Mouse (Mus musculus): ENCODE measurements at regions not wholly inside any gene's neighbourhood (a gene's known extent, or its start where the extent isn't known, plus 50 kb on each side); places are given as distances from the start of the nearest gene placed in this dataset.

DNA sequence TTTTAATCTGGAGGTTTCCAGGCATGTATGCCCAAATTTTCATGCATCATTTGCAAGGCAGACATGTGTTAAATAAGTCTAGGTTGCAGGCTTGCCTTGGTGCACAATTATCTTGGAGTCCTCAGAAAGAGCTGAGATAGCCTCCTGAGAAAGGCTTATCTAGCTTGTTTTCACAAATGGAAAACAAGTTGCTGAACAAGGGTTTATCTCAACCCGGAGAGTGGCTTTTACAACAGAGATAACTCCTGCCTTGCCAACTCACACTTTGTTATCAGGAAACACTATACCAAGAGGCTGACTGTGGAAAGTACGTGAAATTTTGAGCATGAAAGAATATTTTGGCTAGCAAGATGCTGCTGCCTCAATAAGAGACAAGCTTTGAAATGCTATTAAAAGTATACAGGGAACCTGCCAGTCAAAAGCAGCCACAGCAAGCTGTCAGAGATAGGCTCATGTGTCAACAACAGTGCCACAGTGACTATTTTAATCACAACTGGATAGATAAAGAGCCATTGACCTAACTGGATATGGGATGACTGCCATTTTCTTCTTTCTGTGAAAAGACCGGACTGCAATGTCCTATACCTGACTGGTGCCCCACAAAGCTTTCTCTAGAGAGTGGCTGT lies 3376.6 kb upstream of the Gm7489 start:
- H3K4me3 ChIP-seq (ENCODE audit: insufficient read depth in 1 of 2, low read depth in 2 of 2, low read length in 2 of 2) = no peak overlapping the region
- H3K9ac ChIP-seq (replicated peaks) = no peak overlapping the region
- ATAC-seq (ENCODE audit: insufficient read depth) (peak; percentile 90), DNase-seq (ENCODE audit: low read depth in 3 of 3, low spot score in 3 of 3) (peak; percentile 43 to 55 (median 50))
- peak overlapping the region; percentile 44 for H3K4me2 ChIP-seq (ENCODE audit: low read depth)
- 9% methylated on average over 3 of the region's 3 CpGs for WGBS (ENCODE audit: insufficient replicate concordance)
- TF ChIP-seq EP300 (IDR thresholded peaks at IDR 0.05; ENCODE audit: low read depth) (peak; percentile 87), CTCF (IDR thresholded peaks at IDR 0.05; ENCODE audit: low read depth) (no peak)
- H3K4me1 ChIP-seq (replicated peaks; ENCODE audit: control insufficient read depth in 2 of 2, insufficient read depth in 2 of 2, low read length in 1 of 2) = peaks cover 14 to 19% of the 10 kb centered on the region in 2 experiments
- no peaks in the 10 kb centered on the region for H3K27me3 ChIP-seq (ENCODE audit: control insufficient read depth, insufficient read depth, low read length)
- peak overlapping the region; percentile 56 for H3K27ac ChIP-seq
- no peaks in the 10 kb centered on the region for H3K36me3 ChIP-seq (replicated peaks; ENCODE audit: control insufficient read depth, insufficient read depth, low read depth)
- no peaks in the 10 kb centered on the region for H3K9me3 ChIP-seq (ENCODE audit: control insufficient read depth, low read length)

DNA sequence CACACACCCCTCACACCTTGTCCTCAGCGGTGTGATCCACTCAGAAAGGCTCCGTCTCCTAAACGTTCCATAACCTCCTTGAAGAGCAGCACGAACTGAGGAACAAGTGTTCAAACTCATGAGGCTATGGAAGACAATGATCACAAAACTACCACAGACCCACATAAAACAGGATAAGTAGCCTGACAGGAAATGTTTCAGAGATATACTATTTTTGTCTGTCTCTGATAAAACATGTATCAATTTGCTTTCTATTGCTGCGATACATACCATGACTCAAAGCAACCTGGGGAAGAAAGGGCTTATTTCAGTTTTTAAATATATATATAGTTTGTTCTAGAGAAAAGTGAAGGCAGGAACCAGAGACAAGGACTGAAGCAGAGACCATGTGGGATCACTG lies 3371.7 kb upstream of the Gm7489 start:
- H3K27ac ChIP-seq = no peak overlapping the region
- WGBS (ENCODE audit: insufficient replicate concordance) = 46% methylated on average over 5 of the region's 5 CpGs
- peaks cover 5 to 8% of the 10 kb centered on the region in 2 experiments for H3K4me1 ChIP-seq (replicated peaks; ENCODE audit: control insufficient read depth in 2 of 2, insufficient read depth in 2 of 2, low read length in 1 of 2)
- ATAC-seq (ENCODE audit: insufficient read depth) (no peak), DNase-seq (ENCODE audit: low read depth in 3 of 3, low spot score in 3 of 3) (no peak)
- H3K9ac ChIP-seq (replicated peaks) = no peak overlapping the region
- H3K4me2 ChIP-seq (ENCODE audit: low read depth) = no peak overlapping the region
- no peak overlapping the region for H3K4me3 ChIP-seq (ENCODE audit: insufficient read depth in 1 of 2, low read depth in 2 of 2, low read length in 2 of 2)
- no peaks in the 10 kb centered on the region for H3K27me3 ChIP-seq (ENCODE audit: control insufficient read depth, insufficient read depth, low read length)
- TF ChIP-seq CTCF (IDR thresholded peaks at IDR 0.05; ENCODE audit: low read depth) = no peak
- H3K9me3 ChIP-seq (ENCODE audit: control insufficient read depth, low read length) = no peaks in the 10 kb centered on the region
- no peaks in the 10 kb centered on the region for H3K36me3 ChIP-seq (replicated peaks; ENCODE audit: control insufficient read depth, insufficient read depth, low read depth)

DNA sequence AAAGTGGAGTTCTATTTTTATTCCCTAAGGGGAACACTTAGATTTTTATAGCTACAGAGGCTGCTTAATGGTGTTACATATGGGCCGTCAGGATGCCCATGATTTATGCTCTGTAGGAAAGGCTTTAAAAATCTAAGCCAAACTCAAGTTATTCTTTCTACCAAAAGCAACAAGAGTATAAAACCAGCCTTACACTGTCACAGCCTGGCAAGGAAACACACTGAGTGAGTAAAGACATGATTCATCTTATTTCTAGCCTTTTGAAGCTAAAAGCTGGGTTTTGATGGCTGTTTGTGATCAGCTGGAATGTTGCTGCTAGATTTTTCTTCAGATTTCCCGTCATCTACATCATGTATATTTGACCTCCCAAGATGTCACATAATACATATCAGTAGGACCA lies 3359.9 kb upstream of the Gm7489 start:
- Histone ChIP-seq H3K4me2 (ENCODE audit: low read depth) (no peak overlapping the region), H3K9ac (replicated peaks) (no peak overlapping the region), H3K4me3 (ENCODE audit: insufficient read depth in 1 of 2, low read depth in 2 of 2, low read length in 2 of 2) (no peak overlapping the region), H3K36me3 (replicated peaks; ENCODE audit: control insufficient read depth, insufficient read depth, low read depth) (no peaks in the 10 kb centered on the region), H3K27me3 (ENCODE audit: control insufficient read depth, insufficient read depth, low read length) (no peaks in the 10 kb centered on the region), H3K27ac (no peak overlapping the region), H3K9me3 (ENCODE audit: control insufficient read depth, low read length) (no peaks in the 10 kb centered on the region), H3K4me1 (replicated peaks; ENCODE audit: control insufficient read depth in 2 of 2, insufficient read depth in 2 of 2, low read length in 1 of 2) (no peaks in the 10 kb centered on the region)
- ATAC-seq (ENCODE audit: insufficient read depth) = no peak
- TF ChIP-seq CTCF (IDR thresholded peaks at IDR 0.05; ENCODE audit: low read depth) = no peak
- TF ChIP-seq EP300 (IDR thresholded peaks at IDR 0.05; ENCODE audit: low read depth) = no peak
- DNase-seq (ENCODE audit: low read depth in 3 of 3, low spot score in 3 of 3) = no peak
- WGBS (ENCODE audit: insufficient replicate concordance) = 61% methylated on average over 2 of the region's 2 CpGs

GRCm38 (mm10) chr15:50534490-50534889 lies 3350.2 kb upstream of the Gm7489 start:
- no peak overlapping the region for H3K27ac ChIP-seq
- H3K4me1 ChIP-seq (replicated peaks; ENCODE audit: control insufficient read depth in 2 of 2, insufficient read depth in 2 of 2, low read length in 1 of 2) = no peaks in the 10 kb centered on the region
- H3K4me3 ChIP-seq (ENCODE audit: insufficient read depth in 1 of 2, low read depth in 2 of 2, low read length in 2 of 2) = no peak overlapping the region
- no peaks in the 10 kb centered on the region for H3K36me3 ChIP-seq (replicated peaks; ENCODE audit: control insufficient read depth, insufficient read depth, low read depth)
- H3K27me3 ChIP-seq (ENCODE audit: control insufficient read depth, insufficient read depth, low read length) = no peaks in the 10 kb centered on the region
- TF ChIP-seq EP300 (IDR thresholded peaks at IDR 0.05; ENCODE audit: low read depth) = no peak
- no peak for TF ChIP-seq CTCF (IDR thresholded peaks at IDR 0.05; ENCODE audit: low read depth)
- no peak overlapping the region for H3K9ac ChIP-seq (replicated peaks)
- H3K9me3 ChIP-seq (ENCODE audit: control insufficient read depth, low read length) = no peaks in the 10 kb centered on the region
- H3K4me2 ChIP-seq (ENCODE audit: low read depth) = no peak overlapping the region
- ATAC-seq (ENCODE audit: insufficient read depth) (no peak), DNase-seq (ENCODE audit: low read depth in 3 of 3, low spot score in 3 of 3) (no peak)
- WGBS (ENCODE audit: insufficient replicate concordance) = 64% methylated on average over 1 of the region's 1 CpGs

DNA sequence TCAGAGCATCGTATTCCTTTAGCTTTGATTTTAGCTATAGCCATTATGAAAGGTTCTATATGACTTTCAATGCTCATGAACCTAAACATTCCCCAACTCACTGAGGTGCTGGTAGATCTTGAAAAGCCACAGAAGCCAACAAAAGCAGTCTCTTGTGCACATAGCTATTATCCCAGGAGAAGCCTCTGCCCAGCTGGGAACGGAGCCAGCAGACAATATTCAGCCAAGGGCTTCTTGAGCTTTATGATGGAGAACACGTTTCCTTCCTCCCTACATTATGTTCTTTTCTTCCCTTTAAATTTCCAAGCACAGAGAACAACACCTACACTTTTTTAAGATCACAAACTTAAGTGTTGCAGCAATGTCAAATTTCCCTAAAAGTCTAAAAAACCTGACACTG lies 3321.1 kb upstream of the Gm7489 start:
- Histone ChIP-seq H3K9me3 (ENCODE audit: control insufficient read depth, low read length) (no peaks in the 10 kb centered on the region), H3K9ac (replicated peaks) (no peak overlapping the region), H3K4me1 (replicated peaks; ENCODE audit: control insufficient read depth in 2 of 2, insufficient read depth in 2 of 2, low read length in 1 of 2) (no peaks in the 10 kb centered on the region), H3K36me3 (replicated peaks; ENCODE audit: control insufficient read depth, insufficient read depth, low read depth) (no peaks in the 10 kb centered on the region), H3K27ac (no peak overlapping the region), H3K4me3 (ENCODE audit: insufficient read depth in 1 of 2, low read depth in 2 of 2, low read length in 2 of 2) (no peak overlapping the region), H3K4me2 (ENCODE audit: low read depth) (no peak overlapping the region), H3K27me3 (ENCODE audit: control insufficient read depth, insufficient read depth, low read length) (no peaks in the 10 kb centered on the region)
- no peak for DNase-seq (ENCODE audit: low read depth in 3 of 3, low spot score in 3 of 3)
- WGBS (ENCODE audit: insufficient replicate concordance) = 70% methylated on average over 3 of the region's 3 CpGs
- ATAC-seq (ENCODE audit: insufficient read depth) = no peak
- TF ChIP-seq EP300 (IDR thresholded peaks at IDR 0.05; ENCODE audit: low read depth) (no peak), CTCF (IDR thresholded peaks at IDR 0.05; ENCODE audit: low read depth) (no peak)

Measured in liver, embryonic 14.5 days (tissue).